Mouse (Mus musculus) C2C12 (cell line): ENCODE data around the gene Epb41l1.

Experiments used
- CEBPB ChIP-seq: IDR thresholded peaks from one replicate; pipeline ENCODE4 v1.6.1; 2011; ENCODE audit warnings: low read depth, mild to moderate bottlenecking, control low read depth, moderate library complexity
- CTCF ChIP-seq: IDR thresholded peaks from one replicate; pipeline ENCODE4 v1.5.1; 2011; ENCODE audit not compliant: control insufficient read depth, insufficient read depth, insufficient read length
- FOSL1 ChIP-seq: IDR thresholded peaks from one replicate; pipeline ENCODE4 v1.8.0; 2011; ENCODE audit warnings: mild to moderate bottlenecking, low read length; ENCODE audit not compliant: poor library complexity, insufficient read depth, severe bottlenecking
- MAX ChIP-seq: IDR thresholded peaks from one replicate; pipeline ENCODE4 v1.6.1; 2011; ENCODE audit warnings: mild to moderate bottlenecking, control low read depth
- MYOG ChIP-seq: IDR thresholded peaks from one replicate; pipeline ENCODE4 v1.6.1; 2011; ENCODE audit not compliant: control insufficient read depth, insufficient read length; ENCODE audit errors: extremely low read depth
- USF1 ChIP-seq: IDR thresholded peaks from one replicate; pipeline ENCODE4 v1.6.1; 2011; ENCODE audit warnings: low read depth, mild to moderate bottlenecking, control low read depth, moderate library complexity

DNA sequence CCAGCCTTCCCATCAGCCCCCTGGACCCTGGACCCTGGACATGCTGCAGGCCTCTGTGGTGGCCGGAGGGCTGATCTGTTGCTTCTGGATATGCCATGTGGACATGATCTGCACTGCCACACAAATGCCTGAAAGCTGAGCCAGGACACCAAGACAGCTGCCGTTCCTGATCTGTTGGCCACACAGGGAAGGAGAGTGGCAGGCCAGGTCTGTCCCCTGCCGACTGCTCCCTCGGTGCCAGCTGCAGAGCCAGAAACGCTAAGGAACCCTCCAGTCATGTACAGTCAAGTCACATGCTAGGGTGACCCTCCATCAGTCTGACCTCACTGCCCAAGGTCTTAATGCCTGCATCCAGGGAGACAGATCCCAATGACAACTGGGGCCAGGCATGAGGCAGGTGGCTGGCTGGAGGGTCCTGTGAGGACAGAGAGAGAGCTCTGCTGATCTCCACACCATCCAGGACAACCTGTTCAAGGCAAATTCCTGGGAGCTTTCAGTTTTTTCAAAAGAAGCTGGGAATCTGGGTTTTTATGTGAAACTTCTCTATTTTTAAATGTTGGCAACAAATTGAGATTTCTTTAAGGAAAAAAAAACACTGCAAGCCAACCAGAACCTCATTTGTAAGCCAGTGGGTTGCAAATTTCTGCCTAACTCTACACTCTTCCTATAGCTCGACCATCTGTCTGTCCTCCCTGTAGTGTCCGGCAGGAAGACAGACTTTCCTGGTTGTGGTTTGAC lies 156.3 kb downstream of the Epb41l1 start:
- no peak for TF ChIP-seq CTCF
- no peak for TF ChIP-seq MAX
- TF ChIP-seq MYOG, result no peak
- no peak for TF ChIP-seq FOSL1
- no peak for TF ChIP-seq USF1
- TF ChIP-seq CEBPB, result no peak
